Comparison of ENCODE assay signal across 12 mouse cellular contexts in the genomic region with DNA sequence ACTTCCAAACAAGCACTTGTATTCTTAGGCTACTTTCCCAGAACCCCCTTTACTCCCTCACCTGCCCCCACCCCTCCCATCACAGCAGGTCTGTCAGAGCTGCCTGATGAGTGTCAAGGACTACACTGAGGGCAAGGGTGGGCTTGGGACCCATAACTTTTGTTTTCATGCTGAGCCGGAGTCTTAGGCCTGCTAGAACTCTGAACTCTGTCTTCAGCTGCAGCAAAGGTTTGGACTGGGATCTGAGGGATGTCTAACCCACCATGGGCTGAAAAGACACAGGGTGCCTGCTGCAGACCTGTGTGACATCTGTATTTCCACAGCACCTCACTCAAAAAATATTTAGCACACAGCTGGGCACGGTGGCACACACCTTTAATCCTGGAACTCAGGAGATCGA. TPM values are rescaled to one million over a fixed set of nuclear protein-coding genes. Genes with fewer than 3 reads are reported as not detected.
DNase-seq lines count a peak whose midpoint lies in the region; ATAC-seq and TF ChIP-seq lines count a peak whose summit lies in the region.
"Had no signal": no experiment of that assay in that cellular context is flagged by ENCODE, and none has a peak within 500 bp of the region (broad histone marks: within the 10 kb centered on the region; RNA-seq: fewer than 3 reads in every experiment).

No protein-coding gene starts in this region.

- intact Hi-C loops in left cerebral cortex, adult 2 months (cut with DNase I) = no loop called here

- no peak overlapping the region for H3K4me2 ChIP-seq in forebrain, embryonic 15.5 days (replicated peaks)
- H3K4me2 ChIP-seq in forebrain, embryonic 12.5 days = no peak overlapping the region
- no peak overlapping the region for H3K4me2 ChIP-seq in embryonic facial prominence, embryonic 14.5 days (ENCODE audit: low read depth, low read length)

- H3K36me3 ChIP-seq in forebrain, embryonic 15.5 days = peaks cover 15% of the 10 kb centered on the region
- peaks cover 50% of the 10 kb centered on the region for H3K36me3 ChIP-seq in forebrain, embryonic 12.5 days (replicated peaks)
- H3K36me3 ChIP-seq in embryonic facial prominence, embryonic 14.5 days (ENCODE audit: control insufficient read depth, insufficient read depth, low read length) = peaks cover 58% of the 10 kb centered on the region
- peaks cover 17% of the 10 kb centered on the region for H3K36me3 ChIP-seq in macrophage (ENCODE audit: inconsistent target)
- peaks cover 21% of the 10 kb centered on the region for H3K36me3 ChIP-seq in thymus, adult 2 months (ENCODE audit: control insufficient read depth, insufficient read depth, low read length)

- peaks cover 9% of the 10 kb centered on the region; the same call in 1 of the 2 replicates for H3K79me2 ChIP-seq in macrophage (ENCODE audit: inconsistent target)

- H3K4me1 ChIP-seq in forebrain, embryonic 15.5 days = peaks cover 25% of the 10 kb centered on the region
- H3K4me1 ChIP-seq in forebrain, embryonic 12.5 days = peaks cover 21% of the 10 kb centered on the region
- H3K4me1 ChIP-seq in embryonic facial prominence, embryonic 14.5 days (ENCODE audit: control insufficient read depth, insufficient read depth, low read length) = peaks cover 16% of the 10 kb centered on the region
- H3K4me1 ChIP-seq in thymus, adult 2 months (replicated peaks; ENCODE audit: control insufficient read depth, insufficient read depth, low read length) = peaks cover 19% of the 10 kb centered on the region

- DNase-seq in left cerebral cortex, adult 2 months (ENCODE audit: extremely low spot score in 1 of 2, low spot score in 2 of 2) = no peak
- no peak for DNase-seq in left cerebral cortex, adult 18-20 months (ENCODE audit: low spot score in 2 of 2)
- DNase-seq in embryonic facial prominence, embryonic 14.5 days (ENCODE audit: low spot score) = no peak
- no peak for DNase-seq in thymus, adult 2 months
- DNase-seq in left cerebral cortex, adult 9 months (ENCODE audit: low spot score in 2 of 2) = no peak
- DNase-seq: lung, adult 2 months had no signal

- no peaks in the 10 kb centered on the region for H3K9me3 ChIP-seq in forebrain, embryonic 15.5 days
- H3K9me3 ChIP-seq in forebrain, embryonic 12.5 days = peaks cover 6% of the 10 kb centered on the region; the same call in 1 of the 2 replicates
- H3K9me3 ChIP-seq in embryonic facial prominence, embryonic 14.5 days (ENCODE audit: control insufficient read depth, low read length) = no peaks in the 10 kb centered on the region
- H3K9me3 ChIP-seq: hindbrain, embryonic 15.5 days had no signal

- H3K9ac ChIP-seq in forebrain, embryonic 15.5 days (replicated peaks) = 0 out of 2 replicates have a peak overlapping the region, but pooled peaks have one; percentile 92
- H3K9ac ChIP-seq in forebrain, embryonic 12.5 days = no peak overlapping the region
- H3K9ac ChIP-seq in embryonic facial prominence, embryonic 14.5 days (ENCODE audit: low read depth, low read length) = peak overlapping the region; percentile 98; the same call in 1 of the 2 replicates

- H3K27me3 ChIP-seq in forebrain, embryonic 15.5 days = no peaks in the 10 kb centered on the region
- no peaks in the 10 kb centered on the region for H3K27me3 ChIP-seq in forebrain, embryonic 12.5 days
- no peaks in the 10 kb centered on the region for H3K27me3 ChIP-seq in embryonic facial prominence, embryonic 14.5 days (replicated peaks; ENCODE audit: control insufficient read depth, insufficient read depth, low read length)
- H3K27me3 ChIP-seq in thymus, adult 2 months (ENCODE audit: control insufficient read depth, insufficient read depth, low read length) = no peaks in the 10 kb centered on the region
- H3K27me3 ChIP-seq: hindbrain, embryonic 15.5 days; Patski had no signal

- 77% methylated on average over 3 of the region's 3 CpGs for WGBS in forebrain, embryonic 15.5 days
- 82% methylated on average over 3 of the region's 3 CpGs for WGBS in forebrain, embryonic 12.5 days
- 56% methylated on average over 3 of the region's 3 CpGs for WGBS in embryonic facial prominence, embryonic 14.5 days
- 89% methylated on average over 3 of the region's 3 CpGs for WGBS in macrophage (ENCODE audit: missing documents)
- 93% methylated on average over 3 of the region's 3 CpGs for WGBS in thymus, adult 2 months

- H3K4me3 ChIP-seq in forebrain, embryonic 15.5 days = no peak overlapping the region
- H3K4me3 ChIP-seq in forebrain, embryonic 12.5 days (replicated peaks) = no peak overlapping the region
- no peak overlapping the region for H3K4me3 ChIP-seq in left cerebral cortex, adult 2 months
- H3K4me3 ChIP-seq in embryonic facial prominence, embryonic 14.5 days (ENCODE audit: low read depth, low read length) = no peak overlapping the region
- H3K4me3 ChIP-seq in macrophage (ENCODE audit: inconsistent target) = no peak overlapping the region
- no peak overlapping the region for H3K4me3 ChIP-seq in thymus, adult 2 months (ENCODE audit: control insufficient read depth, insufficient read depth, low read length)
- H3K4me3 ChIP-seq: hindbrain, embryonic 15.5 days had no signal

- no peak for TF ChIP-seq POLR2A in thymus, adult 2 months (IDR thresholded peaks at IDR 0.05; ENCODE audit: control insufficient read depth, extremely low read depth, insufficient read depth, low read length, poor library complexity)

- no peak for TF ChIP-seq CTCF in left cerebral cortex, adult 2 months (IDR thresholded peaks at IDR 0.05)
- TF ChIP-seq CTCF in thymus, adult 2 months (IDR thresholded peaks at IDR 0.05; ENCODE audit: borderline replicate concordance, control insufficient read depth, extremely low read depth, insufficient read depth, low read length, poor library complexity) = no peak

- ATAC-seq in forebrain, embryonic 15.5 days (replicated peaks) = no peak
- no peak for ATAC-seq in forebrain, embryonic 12.5 days (ENCODE audit: low FRiP score)
- no peak for ATAC-seq in embryonic facial prominence, embryonic 14.5 days (ENCODE audit: low read depth)

- H3K27ac ChIP-seq in forebrain, embryonic 15.5 days (replicated peaks) = no peak overlapping the region
- no peak overlapping the region for H3K27ac ChIP-seq in forebrain, embryonic 12.5 days
- peak overlapping the region; percentile 92 for H3K27ac ChIP-seq in left cerebral cortex, adult 2 months
- H3K27ac ChIP-seq in embryonic facial prominence, embryonic 14.5 days (replicated peaks; ENCODE audit: low read depth, low read length) = no peak overlapping the region; the same call in 1 of the 2 replicates
- H3K27ac ChIP-seq in macrophage = peak overlapping the region; percentile 94
- H3K27ac ChIP-seq in thymus, adult 2 months (ENCODE audit: control insufficient read depth, insufficient read depth, low read length) = no peak overlapping the region

RNA-seq across cellular contexts. Expression of gene Rpl10a, which starts 1.3 kb away (rescaled TPM):
- 359 and 384 TPM in 2 replicates for polyA plus RNA-seq in forebrain, embryonic 15.5 days (2015; fragmentation: Nextera tagmentation; extraction: Ambion mirVana)
- 370 and 384 TPM in 2 replicates for polyA plus RNA-seq in forebrain, embryonic 12.5 days (2016; fragmentation: Nextera tagmentation; extraction: Ambion mirVana)
- total RNA-seq in left cerebral cortex, adult 2 months (2021) = 100 to 1,000 TPM; 302 to 309 TPM
- 100 to 1,000 TPM; 322 to 334 TPM for total RNA-seq in left cerebral cortex, adult 18-20 months (2021)
- polyA plus RNA-seq in embryonic facial prominence, embryonic 14.5 days (2014; fragmentation: Nextera tagmentation; extraction: Ambion mirVana) = 800 and 852 TPM in 2 replicates
- total RNA-seq in macrophage (2018; cell fraction: chromatin; rRNA removed) = 100 to 1,000 TPM in 18 of 26 experiments, 10 to 100 TPM in 8; 45.1 to 363 (median 129) TPM
- 100 to 1,000 TPM; 231 to 788 (median 435) TPM for total RNA-seq in macrophage (2018; cell fraction: cytosol; rRNA removed)
- 100 to 1,000 TPM in 25 of 26 experiments, 10 to 100 TPM in 1; 93.9 to 792 (median 186) TPM for total RNA-seq in macrophage (2018; cell fraction: nucleus; rRNA removed)
- polyA plus RNA-seq in macrophage (2018) = 257 to 572 TPM (median 569 TPM) in 3 replicates
- polyA plus RNA-seq in thymus, adult 2 months (2012; rRNA removed) = 3,187 and 3,626 TPM in 2 replicates

RNA-seq across cellular contexts. Expression of gene Fance, which starts 13.6 kb away (rescaled TPM):
- polyA plus RNA-seq in forebrain, embryonic 15.5 days (2015; fragmentation: Nextera tagmentation; extraction: Ambion mirVana) = 25.9 and 27.4 TPM in 2 replicates
- 25.9 and 26.0 TPM in 2 replicates for polyA plus RNA-seq in forebrain, embryonic 12.5 days (2016; fragmentation: Nextera tagmentation; extraction: Ambion mirVana)
- total RNA-seq in left cerebral cortex, adult 2 months (2021) = 10 to 100 TPM; 21.5 to 26.1 TPM
- 10 to 100 TPM; 25.4 to 25.5 TPM for total RNA-seq in left cerebral cortex, adult 18-20 months (2021)
- 26.1 and 30.6 TPM in 2 replicates for polyA plus RNA-seq in embryonic facial prominence, embryonic 14.5 days (2014; fragmentation: Nextera tagmentation; extraction: Ambion mirVana)
- total RNA-seq in macrophage (2018; cell fraction: chromatin; rRNA removed) = 10 to 100 TPM in 22 of 26 experiments, 1 to 10 TPM in 4; 3.7 to 74.7 (median 25.1) TPM
- total RNA-seq in macrophage (2018; cell fraction: cytosol; rRNA removed) = 10 to 100 TPM in 20 of 26 experiments, 1 to 10 TPM in 6; 8.0 to 29.0 (median 13.7) TPM
- total RNA-seq in macrophage (2018; cell fraction: nucleus; rRNA removed) = 10 to 100 TPM in 20 of 26 experiments, 1 to 10 TPM in 6; 6.8 to 53.6 (median 14.9) TPM
- polyA plus RNA-seq in macrophage (2018) = 10.8 to 20.6 TPM (median 20.1 TPM) in 3 replicates
- 31.3 and 37.7 TPM in 2 replicates for polyA plus RNA-seq in thymus, adult 2 months (2012; rRNA removed)

RNA-seq across cellular contexts. Expression of gene Tead3, which starts 23.7 kb away (rescaled TPM):
- 1.9 TPM in 2 replicates for polyA plus RNA-seq in forebrain, embryonic 15.5 days (2015; fragmentation: Nextera tagmentation; extraction: Ambion mirVana)
- polyA plus RNA-seq in forebrain, embryonic 12.5 days (2016; fragmentation: Nextera tagmentation; extraction: Ambion mirVana) = 4.2 and 5.1 TPM in 2 replicates
- 1 to 10 TPM; 2.9 to 3.0 TPM for total RNA-seq in left cerebral cortex, adult 2 months (2021)
- total RNA-seq in left cerebral cortex, adult 18-20 months (2021) = 1 to 10 TPM; 2.3 to 2.5 TPM
- 11.3 and 12.0 TPM in 2 replicates for polyA plus RNA-seq in embryonic facial prominence, embryonic 14.5 days (2014; fragmentation: Nextera tagmentation; extraction: Ambion mirVana)
- 1 to 10 TPM in 3 of 26 experiments, under 1 TPM in 7, not detected in 16; 0.28 to 2.7 (median 0.61) TPM for total RNA-seq in macrophage (2018; cell fraction: chromatin; rRNA removed)
- total RNA-seq in macrophage (2018; cell fraction: cytosol; rRNA removed) = under 1 TPM in 8 of 26 experiments, not detected in 18; 0.09 to 0.19 (median 0.10) TPM
- under 1 TPM in 6 of 26 experiments, not detected in 20; 0.23 to 0.86 (median 0.29) TPM for total RNA-seq in macrophage (2018; cell fraction: nucleus; rRNA removed)
- polyA plus RNA-seq in macrophage (2018) = not detected in 3 replicates
- 10.6 and 11.6 TPM in 2 replicates for polyA plus RNA-seq in thymus, adult 2 months (2012; rRNA removed)
- total RNA-seq: common myeloid progenitor, adult 5-6 weeks had no signal

RNA-seq across cellular contexts. Expression of gene Tulp1, which starts 38.1 kb away (rescaled TPM):
- polyA plus RNA-seq in forebrain, embryonic 15.5 days (2015; fragmentation: Nextera tagmentation; extraction: Ambion mirVana) = 1.2 and 1.8 TPM in 2 replicates
- polyA plus RNA-seq in forebrain, embryonic 12.5 days (2016; fragmentation: Nextera tagmentation; extraction: Ambion mirVana) = 3.5 and 4.0 TPM in 2 replicates
- total RNA-seq in left cerebral cortex, adult 2 months (2021) = not detected
- not detected for total RNA-seq in left cerebral cortex, adult 18-20 months (2021)
- polyA plus RNA-seq in embryonic facial prominence, embryonic 14.5 days (2014; fragmentation: Nextera tagmentation; extraction: Ambion mirVana) = 3.9 and 6.0 TPM in 2 replicates
- not detected for total RNA-seq in macrophage (2018; cell fraction: chromatin; rRNA removed)
- total RNA-seq in macrophage (2018; cell fraction: cytosol; rRNA removed) = not detected
- not detected for total RNA-seq in macrophage (2018; cell fraction: nucleus; rRNA removed)
- not detected in 3 replicates for polyA plus RNA-seq in macrophage (2018)
- 0.35 and 0.59 TPM in 2 replicates for polyA plus RNA-seq in thymus, adult 2 months (2012; rRNA removed)
- total RNA-seq: common myeloid progenitor, adult 5-6 weeks had no signal
- polyA plus RNA-seq: Patski had no signal

Comparison
In these comparisons a context has a peak if more than half of its experiments do, and no peak if none do; other contexts are left out.
1. H3K27ac ChIP-seq: peak in left cerebral cortex, adult 2 months (single experiment) and macrophage (single experiment); none in forebrain, embryonic 15.5 days (single experiment), forebrain, embryonic 12.5 days (single experiment), embryonic facial prominence, embryonic 14.5 days (single experiment) and thymus, adult 2 months (single experiment).